Mouse (Mus musculus) liver, adult 2 months (tissue): Measurements from ENCODE around the gene Med25. TPM values are rescaled to one million over a fixed set of nuclear protein-coding genes. Genes with fewer than 3 reads are reported as not detected.

Experiments used
- DNase-seq: peaks from one replicate; pipeline ENCODE4 v3.0.0-alpha.2; 2011; ENCODE audit warnings: low read depth, low spot score; ENCODE audit errors: extremely low read depth
- H3K27ac ChIP-seq: fragments of 200-500 bp; replicated peaks from 2 replicates; pipeline ENCODE4 v1.5.1; 2012; ENCODE audit warnings: low read depth, mild to moderate bottlenecking, control low read depth, inconsistent platforms, low read length; ENCODE audit not compliant: insufficient read depth
- H3K27me3 ChIP-seq: fragments of 200-500 bp; 2 replicates; pipeline ENCODE4 v1.6.1; 2012; ENCODE audit warnings: mild to moderate bottlenecking, moderate library complexity, low read length, inconsistent platforms; ENCODE audit not compliant: control insufficient read depth, insufficient read depth
- H3K36me3 ChIP-seq: fragments of 200-500 bp; 2 replicates; pipeline ENCODE4 v1.6.1; 2012; ENCODE audit warnings: low read length, inconsistent platforms; ENCODE audit not compliant: control insufficient read depth, insufficient read depth
- H3K4me1 ChIP-seq: fragments of 200-500 bp; 2 replicates; pipeline ENCODE4 v1.6.1; 2011; ENCODE audit warnings: low read length; ENCODE audit not compliant: control insufficient read depth, insufficient read depth
- H3K4me3 ChIP-seq: fragments of 200-500 bp; 2 replicates; pipeline ENCODE4 v1.5.1; 2011; ENCODE audit warnings: low read depth, mild to moderate bottlenecking, control low read depth, low read length, moderate library complexity; ENCODE audit not compliant: insufficient read depth
- H3K79me2 ChIP-seq: fragments of 200-500 bp; 2 replicates; pipeline ENCODE4 v1.6.1; 2012; ENCODE audit warnings: inconsistent platforms, mild to moderate bottlenecking, low read length, moderate library complexity; ENCODE audit not compliant: control insufficient read depth, insufficient read depth
- H3K9ac ChIP-seq: fragments of 200-500 bp; 2 replicates; pipeline ENCODE4 v1.6.1; 2012; ENCODE audit warnings: low read depth, mild to moderate bottlenecking, control low read depth, inconsistent platforms, low read length
- CTCF ChIP-seq: fragments of 200-500 bp; IDR thresholded peaks from 2 replicates; pipeline ENCODE4 v1.5.1; 2011; ENCODE audit warnings: low read depth, low read length, control low read depth
- POLR2A ChIP-seq: fragments of 200-500 bp; IDR thresholded peaks from 2 replicates; pipeline ENCODE4 v1.6.1; 2011; ENCODE audit warnings: low read length, control low read depth; ENCODE audit not compliant: insufficient read depth; ENCODE audit errors: extremely low read depth
- WGBS: fragments of 180-500 bp; shearing (Covaris S2); methylation state at CpG from one replicate; pipeline ENCODE4 v1.1.7; 2018; 5-methylcytosine and 5-hydroxymethylcytosine counted together
- polyA plus RNA-seq: library from polyadenylated mRNA; depleted of rRNA; stranded (reverse); fragments of >200 nt; gene quantifications from 2 replicates; pipeline ENCODE4 v1.2.3, GENCODE M21; 2012
- total RNA-seq: library from RNA; depleted of rRNA; stranded (reverse); fragments of >200 nt; gene quantifications from 2 replicates; pipeline ENCODE4 v1.2.3, GENCODE M21; 2014

Gene Med25
- total and polyA plus RNA-seq, 2 experiments: 11.6 to 114 TPM

DNA sequence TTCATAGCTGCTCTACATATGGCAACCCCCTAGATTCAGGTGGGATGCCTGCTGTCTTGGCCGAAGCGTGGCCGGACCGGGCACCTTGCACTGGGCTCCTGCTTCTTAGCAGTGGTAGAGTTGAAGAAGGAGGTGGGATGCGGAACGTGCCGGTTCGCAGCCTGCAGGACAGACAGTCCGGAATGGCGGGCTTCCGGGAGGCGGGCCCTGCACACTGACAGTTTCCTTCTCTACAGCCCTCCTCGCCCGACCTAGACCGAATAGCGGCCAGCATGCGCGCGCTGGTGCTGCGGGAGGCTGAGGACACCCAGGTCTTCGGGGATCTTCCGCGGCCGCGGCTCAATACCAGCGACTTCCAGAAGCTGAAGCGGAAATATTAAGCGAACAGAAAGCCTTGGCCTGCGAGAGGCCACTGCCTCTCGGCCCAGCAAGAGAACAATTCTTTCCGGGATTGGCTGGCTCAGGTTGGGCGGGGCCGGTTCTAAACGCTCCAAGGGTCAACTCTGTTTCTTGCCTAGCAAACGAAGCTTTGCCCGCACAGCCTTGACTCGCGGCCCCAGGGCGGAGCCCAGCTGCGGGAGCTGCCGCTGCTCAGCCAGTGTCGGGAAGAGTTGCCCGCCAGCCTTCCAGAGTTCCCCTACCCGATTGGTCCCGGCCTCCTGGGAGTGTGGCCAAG is 38.0 kb downstream of the Med25 start:
- H3K4me1 ChIP-seq: peaks cover 26% of the 10 kb centered on the region
- H3K4me3 ChIP-seq: peak overlapping the region; percentile 85
- peak overlapping the region; percentile 87 for H3K9ac ChIP-seq
- no peaks in the 10 kb centered on the region for H3K27me3 ChIP-seq
- H3K79me2 ChIP-seq: peaks cover 16% of the 10 kb centered on the region; the same call in 1 of the 2 replicates
- peak; percentile 73 for TF ChIP-seq POLR2A
- TF ChIP-seq CTCF: no peak
- peak overlapping the region; percentile 98 for H3K27ac ChIP-seq
- H3K36me3 ChIP-seq: no peaks in the 10 kb centered on the region
- WGBS: 3% methylated on average over 45 of the region's 45 CpGs
- peak; percentile 95 for DNase-seq

DNA sequence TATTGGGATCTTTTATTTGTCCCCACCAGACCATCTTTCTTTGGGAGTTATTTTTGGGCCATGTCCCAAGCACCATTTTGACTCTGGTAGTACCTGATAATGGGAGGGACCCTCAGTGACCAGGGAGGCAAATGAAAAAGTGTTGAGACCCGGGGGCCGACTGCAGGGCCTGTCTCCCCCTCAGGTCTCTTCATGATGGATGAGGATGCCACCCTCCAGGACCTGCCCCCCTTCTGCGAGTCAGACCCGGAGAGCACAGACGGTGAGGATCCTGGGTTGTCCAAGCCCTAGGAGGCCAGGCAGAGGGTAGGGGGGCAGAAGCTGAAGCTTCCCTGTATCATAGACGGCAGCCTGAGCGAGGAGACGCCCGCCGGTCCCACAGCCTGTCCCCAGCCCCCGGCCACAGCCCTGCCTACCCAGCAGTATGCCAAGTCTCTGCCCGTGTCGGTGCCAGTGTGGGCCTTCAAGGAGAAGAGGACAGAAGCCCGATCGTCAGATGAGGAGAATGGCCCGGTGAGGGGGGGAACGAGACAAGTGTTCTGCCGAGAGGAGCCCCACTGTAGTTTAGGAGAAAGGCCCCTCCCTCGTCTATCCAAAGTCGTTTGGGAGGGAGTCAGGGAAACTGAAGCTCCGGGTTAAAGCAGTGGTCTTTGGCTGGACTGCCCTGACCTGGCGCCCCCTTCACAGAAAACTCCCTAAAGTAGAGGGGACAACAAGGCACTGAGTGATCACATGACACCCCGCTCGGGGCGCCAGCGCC is 38.7 kb downstream of the Med25 start:
- Histone ChIP-seq H3K36me3 (no peaks in the 10 kb centered on the region), H3K4me1 (peaks cover 26% of the 10 kb centered on the region), H3K27ac (peak overlapping the region; percentile 98), H3K9ac (peak overlapping the region; percentile 87), H3K79me2 (peaks cover 16% of the 10 kb centered on the region; the same call in 1 of the 2 replicates), H3K4me3 (peak overlapping the region; percentile 85), H3K27me3 (no peaks in the 10 kb centered on the region)
- no peak for TF ChIP-seq POLR2A
- no peak for DNase-seq
- WGBS: 12% methylated on average over 26 of the region's 26 CpGs

DNA sequence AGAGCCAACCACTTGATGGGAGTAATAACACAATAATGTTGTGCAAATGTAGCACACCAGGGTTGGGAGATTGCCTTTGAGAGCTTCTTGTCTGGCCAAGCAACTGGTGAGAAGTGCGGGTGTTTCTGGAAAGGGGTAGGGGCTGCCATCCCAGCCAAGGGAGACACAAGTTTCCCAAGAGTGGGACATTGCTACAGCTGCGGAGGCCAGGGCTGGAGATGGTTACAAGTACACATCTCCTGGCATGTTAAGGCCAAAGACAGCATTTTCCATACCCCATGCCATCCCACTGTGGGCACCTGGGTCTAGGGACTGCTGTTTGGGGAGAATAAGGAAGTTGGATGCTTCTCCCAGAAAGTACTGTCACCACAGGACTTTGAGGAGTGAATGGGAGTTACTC is 39.4 kb downstream of the Med25 start:
- no peak for DNase-seq
- Histone ChIP-seq H3K9ac (no peak overlapping the region), H3K4me1 (peaks cover 22% of the 10 kb centered on the region), H3K36me3 (no peaks in the 10 kb centered on the region), H3K27ac (no peak overlapping the region), H3K4me3 (no peak overlapping the region), H3K27me3 (no peaks in the 10 kb centered on the region), H3K79me2 (peaks cover 19% of the 10 kb centered on the region; the same call in 1 of the 2 replicates)
- 95% methylated on average over 2 of the region's 2 CpGs for WGBS
- TF ChIP-seq CTCF (no peak), POLR2A (no peak)

DNA sequence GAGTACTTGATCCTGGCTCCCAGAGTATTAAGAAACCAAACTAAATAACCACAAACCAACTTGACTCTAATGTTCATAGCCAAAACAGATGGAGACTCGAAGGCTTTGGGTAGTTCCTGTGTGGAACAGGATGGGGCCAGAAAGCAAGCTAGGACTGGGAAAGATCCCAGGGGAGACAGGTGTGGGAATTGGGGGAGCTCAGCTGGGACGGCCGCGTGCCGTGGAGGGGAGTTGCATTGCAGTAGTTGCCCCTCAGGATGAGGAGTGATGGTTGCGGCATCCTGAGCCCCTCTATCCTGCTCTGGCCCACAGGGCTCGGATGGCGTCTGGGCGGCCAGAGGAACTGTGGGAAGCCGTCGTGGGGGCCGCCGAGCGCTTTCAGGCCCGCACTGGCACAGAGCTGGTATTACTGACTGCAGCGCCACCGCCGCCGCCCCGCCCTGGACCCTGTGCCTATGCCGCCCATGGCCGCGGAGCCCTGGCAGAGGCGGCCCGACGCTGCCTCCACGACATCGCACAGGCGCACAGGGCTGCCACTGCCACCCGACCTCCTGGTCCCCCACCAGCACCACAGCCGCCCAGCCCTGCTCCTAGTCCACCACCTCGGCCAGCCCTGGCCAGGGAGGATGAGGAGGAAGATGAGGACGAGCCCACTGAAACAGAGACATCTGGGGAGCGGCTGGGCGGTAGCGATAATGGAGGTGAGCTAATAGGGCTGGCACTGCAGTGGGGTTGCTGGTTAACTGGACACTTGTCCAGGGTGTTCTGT is 40.1 kb downstream of the Med25 start:
- 92% methylated on average over 36 of the region's 36 CpGs for WGBS
- no peaks in the 10 kb centered on the region for H3K36me3 ChIP-seq
- no peak overlapping the region for H3K27ac ChIP-seq
- no peak overlapping the region for H3K9ac ChIP-seq
- H3K27me3 ChIP-seq: no peaks in the 10 kb centered on the region
- TF ChIP-seq POLR2A (no peak), CTCF (no peak)
- H3K4me3 ChIP-seq: no peak overlapping the region
- no peak for DNase-seq
- H3K79me2 ChIP-seq: peaks cover 20% of the 10 kb centered on the region; the same call in 1 of the 2 replicates
- peaks cover 27% of the 10 kb centered on the region for H3K4me1 ChIP-seq

DNA sequence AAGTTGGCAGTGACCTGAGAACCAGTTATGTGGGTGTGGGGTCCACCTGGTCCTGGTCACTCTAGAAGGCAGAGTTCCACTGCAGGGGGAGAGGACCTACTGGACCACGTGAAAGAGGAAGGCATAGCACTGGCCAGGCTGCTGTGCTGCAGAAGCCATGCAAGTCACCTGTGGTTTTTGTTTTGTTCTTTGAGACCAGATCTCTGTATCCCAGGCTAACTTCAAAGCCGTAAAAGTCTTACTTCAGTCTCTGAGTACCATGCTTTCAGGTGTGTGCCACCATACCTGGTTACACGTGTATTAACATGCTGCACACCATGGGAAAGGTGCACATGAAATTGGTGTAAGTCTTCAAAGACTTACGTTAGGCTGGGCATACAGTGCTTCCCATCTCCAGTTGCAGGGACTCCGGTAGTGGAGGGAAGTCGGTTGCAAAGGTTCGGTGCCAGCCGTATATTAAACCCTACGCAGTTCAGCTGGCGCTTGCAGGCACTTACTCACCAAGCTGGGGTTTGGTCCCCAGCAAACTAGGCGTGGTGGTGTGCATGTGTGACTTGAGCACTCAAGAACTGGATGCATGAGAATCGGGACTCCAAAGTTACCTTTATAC is 40.8 kb downstream of the Med25 start:
- Histone ChIP-seq H3K9ac (no peak overlapping the region), H3K27me3 (no peaks in the 10 kb centered on the region), H3K36me3 (no peaks in the 10 kb centered on the region), H3K4me1 (peaks cover 27% of the 10 kb centered on the region), H3K27ac (no peak overlapping the region), H3K4me3 (no peak overlapping the region), H3K79me2 (peaks cover 21% of the 10 kb centered on the region; the same call in 1 of the 2 replicates)
- no peak for DNase-seq
- no peak for TF ChIP-seq CTCF
- TF ChIP-seq POLR2A: no peak
- 89% methylated on average over 12 of the region's 12 CpGs for WGBS
